Mouse (Mus musculus) neutrophil, adult 5-6 weeks (primary cell): ENCODE data around the gene Mmp9. TPM values are rescaled to one million over a fixed set of nuclear protein-coding genes. Genes with fewer than 3 reads are reported as not detected.

Experiments used
- ATAC-seq: fragments of 151-379, 151-347 bp; 2 replicates; pipeline ENCODE4 v1.8.0; 2017; ENCODE audit warnings: mild to moderate bottlenecking, moderate TSS enrichment; ENCODE audit not compliant: insufficient number of reproducible peaks, poor library complexity, low FRiP score, severe bottlenecking; ENCODE audit errors: extremely low read depth
- total RNA-seq: library from RNA; stranded (forward); fragments of 200-1000 nt; gene quantifications from 2 replicates; pipeline ENCODE4 v1.2.3, GENCODE M21; 2017

The Mmp9 gene
- total RNA-seq, 1 experiment from 2014 or later: 622 TPM

- ATAC-seq: peak; percentile 55
Observed at GRCm38 (mm10) chr2:164911086-164912048, 29.2 kb upstream of the Mmp9 start, which contains the start of gene Zfp335. Gene Zfp335, minus strand, starts transcription at chr2:164911757.

- no peak for ATAC-seq
Observed at GRCm38 (mm10) chr2:164912151-164912550, 28.4 kb upstream of the Mmp9 start.

- ATAC-seq: no peak
Observed at GRCm38 (mm10) chr2:164912749-164913427, 27.7 kb upstream of the Mmp9 start.

DNA sequence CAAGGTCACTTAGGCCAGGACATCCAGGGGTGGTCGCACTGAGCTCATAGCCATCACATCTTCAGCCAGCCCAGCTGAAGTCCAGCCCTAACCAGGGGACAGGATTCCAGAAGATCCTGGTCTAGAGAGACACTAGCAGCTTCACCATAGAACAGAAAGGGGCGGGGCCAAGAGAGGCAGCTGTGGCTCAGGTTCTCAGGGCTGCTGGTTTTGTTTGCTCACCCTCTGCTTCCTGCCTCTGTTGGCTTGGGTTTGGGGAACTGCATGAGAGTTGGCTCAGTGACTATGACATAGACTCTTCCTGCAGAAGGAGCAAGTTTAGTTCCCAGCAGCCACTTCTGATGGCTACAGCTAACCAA, 27.2 kb upstream of the Mmp9 start:
- ATAC-seq: peak; percentile 67

DNA sequence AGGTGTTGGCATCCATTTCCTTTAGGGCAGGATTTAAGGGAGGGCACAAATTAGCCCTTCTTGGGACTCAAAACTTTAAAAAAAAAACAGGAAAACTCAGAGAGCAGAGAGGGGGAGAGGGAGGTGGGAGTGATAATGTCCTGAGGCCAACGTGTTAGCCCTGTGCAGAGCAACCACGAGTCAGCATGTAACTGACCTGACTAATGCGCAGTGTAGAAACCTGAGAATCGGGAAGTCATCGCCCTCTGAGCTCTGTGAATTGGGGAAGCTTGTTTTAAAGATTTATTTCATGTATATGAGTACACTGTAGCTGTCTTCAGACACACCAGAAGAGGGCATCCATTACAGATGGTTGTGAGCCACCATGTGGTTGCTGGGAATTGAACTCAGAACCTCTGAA, 23.8 kb upstream of the Mmp9 start:
- ATAC-seq: peak; percentile 51; the same call in 1 of the 2 replicates

GRCm38 (mm10) chr2:164917371-164917770, 23.2 kb upstream of the Mmp9 start:
- ATAC-seq: no peak

DNA sequence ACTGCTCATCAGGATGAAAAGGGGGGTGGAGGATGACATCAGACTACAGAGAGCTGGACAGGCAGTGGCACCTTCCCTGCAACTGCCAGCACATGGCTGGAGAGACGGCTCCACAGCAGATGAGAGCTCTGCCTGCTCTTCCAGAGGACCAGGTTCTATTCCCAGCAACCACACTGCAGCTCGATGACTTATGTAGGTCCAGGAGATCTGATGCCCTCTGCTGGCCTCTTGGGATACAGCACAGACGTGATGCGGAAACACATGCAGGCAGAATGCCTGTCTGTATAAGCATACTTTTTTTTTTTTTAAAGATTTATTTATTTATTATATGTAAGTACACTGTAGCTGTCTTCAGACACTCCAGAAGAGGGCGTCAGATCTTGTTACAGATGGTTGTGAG, 22.3 kb upstream of the Mmp9 start:
- ATAC-seq: no peak

GRCm38 (mm10) chr2:164921984-164922383, 18.6 kb upstream of the Mmp9 start:
- ATAC-seq: no peak

DNA sequence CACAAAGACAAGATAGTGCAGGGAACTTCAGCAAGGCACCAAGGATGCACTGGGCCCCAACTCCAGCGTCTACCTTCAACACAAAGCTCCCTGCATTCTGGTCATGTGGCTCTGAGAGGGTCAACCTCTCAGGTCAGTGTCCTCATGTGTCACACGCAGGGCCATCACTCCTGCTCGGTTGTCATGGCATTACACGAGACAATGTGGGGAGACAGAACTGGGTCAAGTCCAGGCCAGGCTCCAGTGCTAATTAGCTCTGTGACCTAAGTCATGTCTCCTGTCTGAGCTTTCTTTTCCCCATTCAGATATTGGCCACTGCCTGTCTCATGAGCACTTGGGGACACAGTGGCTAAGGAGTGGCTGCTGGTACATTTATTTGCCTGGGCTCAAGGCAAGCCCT, 17.3 kb upstream of the Mmp9 start:
- ATAC-seq: no peak

DNA sequence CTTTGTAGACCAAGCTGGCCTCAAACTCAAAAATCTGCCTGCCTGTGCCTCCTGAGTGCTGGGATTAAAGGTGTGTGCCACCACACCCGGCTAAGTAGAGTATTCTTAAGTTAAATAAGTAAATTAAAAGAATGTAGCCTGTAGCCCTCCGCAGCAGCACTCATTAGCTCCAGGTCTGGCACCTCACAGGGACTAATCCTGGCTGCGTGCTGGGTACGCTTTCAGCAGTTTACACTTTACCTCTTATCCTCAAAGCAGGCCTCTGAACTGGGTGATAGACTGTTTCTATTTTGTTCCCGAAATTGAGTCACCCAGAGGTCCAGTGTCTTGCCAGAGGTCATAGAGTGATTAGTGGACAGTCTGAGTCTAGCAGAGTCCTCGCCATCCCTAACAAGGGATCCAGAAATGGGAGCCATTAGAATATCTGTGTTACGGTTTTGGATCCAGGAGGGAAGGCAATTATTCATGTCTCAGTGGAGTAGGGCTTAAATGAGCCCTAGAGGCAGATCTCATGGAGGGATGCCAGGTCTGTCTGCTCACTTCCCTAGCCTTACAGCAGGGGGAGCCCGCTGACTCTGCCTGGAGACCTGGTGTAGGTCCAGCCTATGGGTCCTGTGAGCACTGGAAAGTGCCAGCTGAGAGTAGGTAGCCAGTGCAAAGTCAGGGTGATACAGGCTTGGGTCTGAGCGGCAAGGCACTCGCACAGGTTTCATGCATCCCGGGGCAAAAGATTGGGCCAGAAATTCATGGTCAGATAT, 16.3 kb upstream of the Mmp9 start:
- ATAC-seq: peak; percentile 94

- no peak for ATAC-seq
Observed at GRCm38 (mm10) chr2:164930706-164931581, 9.6 kb upstream of the Mmp9 start.

- ATAC-seq: no peak
Observed at GRCm38 (mm10) chr2:164933534-164933933, 7.0 kb upstream of the Mmp9 start.

GRCm38 (mm10) chr2:164935991-164936390, 4.6 kb upstream of the Mmp9 start:
- no peak for ATAC-seq

GRCm38 (mm10) chr2:164938146-164939091, 2.2 kb upstream of the Mmp9 start:
- peak; percentile 15; the same call in 1 of the 2 replicates for ATAC-seq

GRCm38 (mm10) chr2:164939106-164939505, 1.5 kb upstream of the Mmp9 start:
- ATAC-seq: no peak

GRCm38 (mm10) chr2:164942692-164943290, 2.2 kb downstream of the Mmp9 start:
- peak; percentile 89 for ATAC-seq

GRCm38 (mm10) chr2:164947506-164947905, 6.9 kb downstream of the Mmp9 start:
- no peak for ATAC-seq
